Mouse (Mus musculus): Measurements from ENCODE around the gene Atp5j2.

GRCm38 (mm10) chr5:145207385-145207784 lies 15.5 kb upstream of the Atp5j2 start:
- TF ChIP-seq CTCF (IDR thresholded peaks at IDR 0.05; ENCODE audit: low read depth, low read length) = no peak
- TF ChIP-seq POLR2A (IDR thresholded peaks at IDR 0.05; ENCODE audit: insufficient read depth, low read length) = no peak
- TF ChIP-seq EP300 (IDR thresholded peaks at IDR 0.05; ENCODE audit: insufficient read depth, low read depth, low read length) = no peak
